Mouse (Mus musculus) cerebellum, adult 9-10 months (tissue): ENCODE results near the gene Nav3.

Source experiments
- DNase-seq: peaks from one replicate; pipeline ENCODE4 v3.0.0; 2022

The Nav3 gene

DNA sequence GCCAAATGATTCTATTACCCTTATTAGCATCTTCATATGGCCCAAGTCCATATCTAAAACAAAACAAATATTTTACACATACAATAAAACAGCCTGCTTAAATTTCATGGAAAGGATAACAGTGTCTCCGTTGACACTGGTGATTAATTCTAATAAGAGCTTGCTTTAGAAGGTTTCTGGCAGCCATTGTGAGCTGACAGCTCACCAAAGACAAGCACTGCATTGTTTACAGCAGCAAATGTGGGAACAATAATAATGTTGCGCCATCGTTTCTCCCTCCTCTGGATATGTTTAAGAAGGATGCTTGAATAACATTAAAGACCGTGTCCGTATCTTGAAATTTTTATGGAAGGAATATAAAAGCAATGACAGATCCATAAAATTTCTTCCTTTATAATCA, 280.1 kb downstream of the Nav3 start:
- no peak for DNase-seq

DNA sequence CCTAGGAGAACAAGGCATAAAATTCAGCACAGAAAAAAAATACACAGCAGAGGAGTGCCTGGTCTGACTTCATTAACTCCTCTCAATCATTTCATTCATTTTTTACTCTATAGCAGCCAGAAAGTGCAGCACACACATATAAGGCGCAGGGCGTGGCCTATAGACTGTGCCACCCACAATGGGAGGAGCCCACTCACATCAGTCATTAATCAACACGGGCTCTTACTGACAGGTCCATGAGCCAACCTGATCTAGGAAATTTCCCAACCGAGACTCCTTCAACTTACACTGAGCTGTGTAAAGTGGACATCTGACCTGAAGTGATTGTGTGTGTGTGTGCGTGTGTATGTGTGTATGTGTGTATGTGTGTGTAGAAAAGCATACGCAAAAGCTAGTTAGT, 286.6 kb downstream of the Nav3 start:
- DNase-seq, result no peak

DNA sequence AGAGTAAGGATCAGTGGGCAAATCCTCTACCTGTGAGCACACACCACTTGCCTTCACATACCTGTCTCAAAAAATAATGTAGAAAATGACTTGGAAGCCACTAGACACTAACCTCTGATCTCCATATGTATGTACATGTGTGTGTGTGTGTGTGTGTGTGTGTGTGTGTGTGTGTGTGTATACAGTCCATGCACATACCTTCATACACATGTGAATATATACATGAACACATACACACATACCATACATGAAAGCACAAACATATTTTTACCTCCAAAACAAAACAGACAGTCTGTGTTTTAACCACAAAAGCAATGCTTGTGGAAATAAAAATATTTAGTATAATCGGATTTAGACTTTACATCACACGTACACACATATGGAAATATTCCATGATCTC, 287.1 kb downstream of the Nav3 start:
- DNase-seq, result no peak

GRCm38 (mm10) chr10:110162596-110162995, 293.4 kb downstream of the Nav3 start:
- no peak for DNase-seq

DNA sequence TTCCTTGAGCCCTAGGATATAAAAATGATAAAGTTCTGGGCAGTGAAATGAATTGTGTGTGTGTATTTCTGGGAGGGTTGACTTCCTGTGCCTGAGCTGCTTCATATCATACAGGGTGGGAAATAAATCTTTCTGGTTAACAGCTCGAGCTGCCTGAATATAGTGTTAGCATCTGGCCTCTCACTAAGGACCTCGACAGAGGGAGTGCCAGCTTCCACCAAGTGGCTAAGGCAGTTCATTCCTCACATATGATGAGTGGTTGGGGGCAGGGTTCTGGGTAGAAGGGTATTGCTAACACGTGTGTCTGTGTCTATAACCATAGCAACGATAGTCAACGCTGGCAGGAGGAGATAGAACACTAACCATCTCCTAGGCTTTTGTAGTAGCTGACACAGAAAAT, 295.1 kb downstream of the Nav3 start:
- no peak for DNase-seq

DNA sequence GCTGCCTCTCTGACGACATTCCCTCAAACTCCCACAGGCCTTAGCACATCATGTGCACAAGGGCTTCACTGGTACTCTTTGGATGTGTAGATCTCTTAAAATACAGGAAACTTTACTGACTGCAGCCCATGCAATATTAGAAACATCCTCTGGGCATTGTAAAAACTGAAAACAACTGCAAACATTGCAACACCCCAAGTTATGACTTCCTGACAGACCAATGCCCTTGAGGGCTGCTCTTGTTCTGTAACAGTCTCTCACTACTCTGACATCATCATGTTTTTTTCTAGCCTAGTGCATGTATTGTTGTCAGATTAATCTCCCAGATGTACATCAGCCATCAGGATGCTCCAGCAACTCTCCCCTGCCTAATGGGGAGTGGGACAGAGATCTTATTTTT, 296.5 kb downstream of the Nav3 start:
- no peak for DNase-seq

- DNase-seq, result no peak
Measured at GRCm38 (mm10) chr10:110158122-110158521, 297.9 kb downstream of the Nav3 start.

DNA sequence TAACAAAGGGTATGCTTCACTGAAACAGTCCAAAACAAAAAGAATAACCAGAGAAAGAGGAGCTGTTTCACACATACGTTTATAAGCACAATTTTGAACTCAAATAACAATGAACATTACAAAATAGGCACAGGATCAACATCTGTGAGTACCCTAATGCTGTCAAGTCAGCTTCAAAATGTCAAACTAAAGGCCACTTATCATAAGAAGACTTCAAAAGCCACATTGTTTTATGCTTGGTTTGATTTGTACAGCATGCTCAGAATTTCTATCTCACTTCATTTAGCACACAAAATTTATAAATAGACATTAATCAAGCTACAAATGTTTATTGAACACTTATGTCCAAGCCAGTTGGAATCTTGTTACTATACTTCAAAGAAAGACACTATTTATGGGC, 299.6 kb downstream of the Nav3 start:
- DNase-seq, result no peak

DNA sequence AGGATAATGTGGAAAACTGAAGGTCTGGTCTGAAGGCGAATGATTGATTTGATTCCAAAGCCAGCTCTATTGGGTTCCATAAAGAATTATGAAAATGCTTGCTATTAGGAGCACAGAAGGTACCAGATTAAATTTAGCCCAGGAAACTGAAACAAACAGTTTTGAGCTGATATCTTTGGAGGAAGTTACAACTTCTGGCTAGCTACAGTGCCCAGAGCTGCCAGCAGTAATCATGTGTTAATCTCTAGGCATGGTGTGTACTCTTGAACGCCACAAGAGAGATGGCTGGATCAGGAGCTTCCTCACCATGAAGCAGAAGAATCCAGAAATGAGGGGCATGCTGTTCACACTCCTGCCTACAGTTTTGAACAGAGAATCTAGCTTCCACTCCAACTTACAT, 300.5 kb downstream of the Nav3 start:
- DNase-seq, result no peak

DNA sequence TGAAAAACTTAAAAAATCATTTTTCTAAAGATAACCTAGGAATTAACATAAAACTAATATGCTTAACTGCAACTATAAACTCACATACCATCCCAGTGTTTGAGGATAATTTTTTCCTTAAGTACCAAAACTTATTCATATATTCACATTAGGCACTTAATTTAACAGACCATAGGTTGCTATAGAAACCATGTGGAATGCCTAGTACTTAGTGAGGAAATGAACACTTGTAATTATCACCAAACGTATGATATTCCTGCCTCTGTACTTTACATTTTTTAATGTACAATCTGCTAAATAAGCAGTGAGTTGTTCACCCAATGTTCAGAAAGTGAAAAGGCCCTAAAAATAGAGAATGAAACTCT, 301.1 kb downstream of the Nav3 start:
- no peak for DNase-seq

GRCm38 (mm10) chr10:110154001-110154872, 301.8 kb downstream of the Nav3 start:
- DNase-seq, result no peak

DNA sequence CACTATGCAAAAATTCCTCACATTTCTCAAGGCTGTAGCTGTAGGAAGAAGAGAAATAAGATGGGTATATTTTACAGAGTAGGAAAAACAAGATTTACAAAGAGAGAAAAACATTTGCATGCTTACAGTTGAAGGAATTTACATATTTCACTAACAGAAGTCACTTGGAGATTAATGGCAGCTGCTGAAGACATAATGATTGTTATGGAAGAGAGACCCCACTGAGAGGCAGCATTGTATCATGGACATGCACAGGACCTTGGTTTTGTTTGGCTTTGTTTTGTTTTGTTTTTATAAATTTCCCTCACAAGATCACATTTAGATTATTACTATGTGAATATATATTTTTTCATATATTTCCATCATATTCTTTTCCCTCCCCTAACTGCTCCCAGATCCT, 335.4 kb downstream of the Nav3 start:
- no peak for DNase-seq

DNA sequence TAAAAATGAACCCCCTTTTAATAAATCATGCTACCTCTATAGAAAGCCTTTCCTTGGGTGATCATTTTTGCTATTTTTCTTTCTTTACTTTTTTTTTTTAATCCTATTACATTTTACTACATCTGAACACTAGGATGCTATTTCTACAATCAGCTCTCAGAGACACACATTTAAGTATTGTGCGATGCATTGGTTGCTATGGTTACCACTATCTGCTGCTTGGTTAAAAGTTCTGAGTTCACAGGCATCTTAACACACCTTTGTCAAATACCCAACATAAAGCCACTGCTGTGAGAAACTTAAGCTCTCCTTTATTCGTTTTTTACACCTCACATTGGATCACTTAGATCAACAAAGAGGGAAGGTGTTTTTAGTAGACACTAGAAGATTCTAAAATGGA, 338.7 kb downstream of the Nav3 start:
- DNase-seq, result no peak

DNA sequence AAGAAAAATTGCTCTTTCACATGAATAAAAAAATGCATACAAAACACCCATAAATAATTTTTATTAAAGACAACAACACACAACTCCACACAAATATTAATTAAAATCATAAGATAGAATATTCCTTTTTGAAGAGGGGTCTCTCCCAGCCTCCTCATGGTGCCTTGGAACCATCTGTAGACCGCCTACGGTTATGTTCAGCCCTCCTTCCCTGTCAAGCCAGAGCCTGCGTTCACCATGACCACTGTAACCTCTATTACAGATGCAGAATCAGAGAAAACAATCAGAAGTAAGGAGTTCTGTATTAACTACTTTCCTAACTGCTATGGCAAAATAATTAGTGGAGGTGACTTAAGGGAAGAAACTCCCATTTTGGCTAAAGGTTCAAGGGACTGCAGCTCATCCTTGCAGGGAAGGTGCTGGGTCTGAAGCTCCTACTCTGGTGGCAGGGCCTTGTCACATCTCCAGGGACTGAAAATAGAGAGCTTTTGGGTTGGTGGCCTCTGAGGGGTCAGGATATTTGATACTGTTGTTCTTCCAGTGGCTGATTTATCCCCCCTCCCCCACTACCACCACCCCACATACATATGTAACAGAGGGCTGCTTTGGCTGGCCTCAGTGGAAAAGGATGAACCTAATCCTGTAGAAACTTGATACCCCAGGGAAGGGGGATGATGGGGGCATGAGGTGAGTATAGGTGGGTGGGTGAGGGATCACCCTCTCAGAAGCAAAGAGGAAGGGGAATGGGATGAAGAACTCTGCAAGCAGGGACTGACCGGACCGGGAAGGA, 343.1 kb downstream of the Nav3 start:
- no peak for DNase-seq

GRCm38 (mm10) chr10:110103255-110103654, 352.7 kb downstream of the Nav3 start:
- no peak for DNase-seq

GRCm38 (mm10) chr10:110102231-110102630, 353.8 kb downstream of the Nav3 start:
- no peak for DNase-seq

DNA sequence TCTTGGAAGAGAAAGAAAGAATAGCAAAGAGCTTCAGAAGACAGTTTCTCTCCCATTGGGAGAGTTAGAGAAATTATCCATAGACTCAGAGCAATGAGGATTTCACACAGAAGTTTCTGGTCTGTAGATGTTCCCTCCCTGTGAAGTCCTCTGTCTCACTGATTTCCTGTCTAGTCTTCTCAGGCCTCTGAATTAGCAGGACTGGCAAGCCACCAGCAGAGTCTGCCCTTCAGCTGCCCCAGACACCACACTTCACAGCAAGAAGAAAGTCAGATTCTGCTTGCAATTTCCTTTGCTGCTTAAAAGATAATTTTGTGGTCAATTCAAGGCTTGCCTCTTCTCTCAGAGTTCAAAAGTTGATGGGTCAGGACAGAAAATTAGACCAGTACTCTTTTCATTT, 361.6 kb downstream of the Nav3 start:
- no peak for DNase-seq

DNA sequence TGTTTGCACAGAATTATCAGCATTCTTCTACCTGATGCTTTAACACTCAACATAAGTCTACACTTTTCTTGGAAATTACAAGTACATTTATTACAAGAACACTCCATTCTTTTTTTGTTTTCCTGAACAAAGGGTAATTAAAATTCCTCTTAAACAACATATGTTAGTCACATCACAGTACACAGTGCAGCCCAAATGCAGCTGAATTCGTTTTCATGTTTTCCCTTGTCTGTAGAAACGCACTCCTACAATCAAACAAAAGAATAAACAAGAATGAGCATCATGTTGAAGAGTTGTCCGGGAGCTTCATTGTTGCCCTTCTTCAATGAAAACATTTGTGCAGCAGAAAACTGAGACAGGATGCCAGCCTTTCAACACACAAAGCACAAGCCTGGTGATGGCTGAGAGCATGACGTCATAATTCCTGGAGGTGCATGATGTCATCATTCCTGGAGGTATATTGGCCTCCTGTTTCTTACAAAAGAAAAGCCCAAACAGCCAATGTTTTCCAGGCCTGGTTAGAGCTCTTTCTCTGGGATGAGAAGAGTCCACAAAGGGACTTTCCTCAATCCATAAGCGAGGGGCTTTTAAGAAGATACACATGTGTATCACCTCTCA, 367.5 kb downstream of the Nav3 start:
- DNase-seq, result no peak

- no peak for DNase-seq
Measured at GRCm38 (mm10) chr10:110085903-110086302, 370.1 kb downstream of the Nav3 start.

GRCm38 (mm10) chr10:110085156-110085555, 370.8 kb downstream of the Nav3 start:
- peak; percentile 55 for DNase-seq

- no peak for DNase-seq
Measured at GRCm38 (mm10) chr10:110076575-110076974, 379.4 kb downstream of the Nav3 start.

- no peak for DNase-seq
Measured at GRCm38 (mm10) chr10:110072355-110072754, 383.6 kb downstream of the Nav3 start.

- DNase-seq, result no peak
Measured at GRCm38 (mm10) chr10:110061166-110061565, 394.8 kb downstream of the Nav3 start.

- DNase-seq, result no peak
Measured at GRCm38 (mm10) chr10:110037547-110037946, 418.5 kb downstream of the Nav3 start.
